Mouse (Mus musculus) gastrocnemius, postnatal 10 days (tissue): Measurements from ENCODE around the gene Gm4779. TPM values are rescaled to one million over a fixed set of nuclear protein-coding genes. Genes with fewer than 3 reads are reported as not detected.
"Not testable (repeated sequence)": the region's sequence is repeated elsewhere in the genome, so short reads cannot be mapped to it uniquely, and the experiment has no call there.

Experiments
- DNase-seq: peaks from one replicate; pipeline ENCODE4 v3.0.0; 2021; ENCODE audit warnings: mixed read lengths
- long read RNA-seq, 2 experiments: library from polyadenylated mRNA; stranded (forward); transcript quantifications; one replicate each; pipeline ENCODE4 v2.0.0; 2021
- total RNA-seq, 2 experiments: library from RNA; stranded (reverse); gene quantifications; 2 replicates each; pipeline ENCODE4 v1.2.3; 2021

Gm4779 gene
- not detected for total RNA-seq
- long read RNA-seq, experiment 1: 0 reads
- long read RNA-seq, experiment 2, partial matches to known transcripts: 0 of 1 reads
- long read RNA-seq, experiment 2, other reads (novel, unspliced or antisense): 1 of 1 reads

DNA sequence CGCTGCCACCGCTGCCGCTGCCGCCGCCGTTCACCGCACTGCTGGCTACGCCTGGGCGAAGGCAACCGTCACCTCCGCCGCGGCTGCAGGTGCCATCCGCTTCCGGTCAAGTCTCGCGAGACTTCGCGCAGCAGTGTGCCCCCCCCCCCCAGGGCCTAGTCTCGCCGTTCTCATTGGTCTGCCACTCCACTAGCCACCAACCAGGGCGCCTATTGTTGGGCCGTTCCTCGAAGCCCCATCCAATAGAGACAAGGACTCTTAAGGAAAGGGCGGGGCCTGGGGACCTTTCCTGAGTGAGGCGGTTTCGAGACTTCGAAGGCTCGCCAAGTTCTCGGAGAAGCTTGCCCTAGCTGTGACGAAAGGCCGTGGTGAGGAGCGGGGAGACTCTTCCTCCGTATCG lies at the start of gene Gm4779, which contains the start of gene 8030474K03Rik:
Gm4779 (minus strand) TSS at position 82 of the 400 bp plus-strand sequence.
8030474K03Rik (plus strand) TSS at position 315 of the 400 bp plus-strand sequence.
- no peak for DNase-seq

DNA sequence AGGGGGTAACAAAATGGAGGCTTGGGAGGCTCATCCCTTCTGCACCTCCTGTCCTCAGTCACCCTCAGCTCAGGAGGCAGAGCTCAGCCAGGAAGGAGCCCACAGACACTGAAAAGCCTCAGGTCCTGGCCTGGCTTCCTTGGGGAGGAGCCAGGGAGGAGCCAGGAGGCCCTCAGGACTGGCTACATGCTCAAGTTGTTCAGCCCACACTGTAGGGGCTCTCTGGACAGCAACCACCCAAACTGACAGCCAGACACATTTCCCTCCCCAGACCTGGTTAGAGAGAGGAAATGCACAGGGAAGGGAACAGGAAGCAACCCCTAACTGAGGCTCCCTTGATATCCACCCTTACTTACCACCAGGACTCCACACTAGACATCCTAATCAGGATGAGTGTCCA lies 25.8 kb upstream of the Gm4779 start:
- not testable (repeated sequence) for DNase-seq

DNA sequence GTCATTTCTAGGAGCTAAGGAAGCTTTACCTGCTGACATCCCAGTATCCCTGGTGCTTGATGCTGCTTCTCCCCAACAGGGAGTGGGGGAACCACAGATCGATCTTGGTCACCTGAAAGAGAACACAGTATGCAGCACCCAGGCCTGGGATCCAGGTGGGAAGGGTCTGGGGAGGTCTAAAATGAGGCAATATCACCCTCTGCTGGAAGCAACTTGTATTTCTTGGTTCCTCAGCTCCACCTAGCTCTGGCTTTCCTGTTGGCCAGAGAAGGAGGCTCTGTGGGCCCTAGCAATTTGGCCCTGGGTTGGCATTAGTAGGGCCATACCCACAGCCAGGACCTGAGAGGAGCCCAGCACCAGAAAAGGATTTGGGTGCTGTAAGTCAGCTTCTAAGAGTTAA lies 24.9 kb upstream of the Gm4779 start:
- DNase-seq: no peak

DNA sequence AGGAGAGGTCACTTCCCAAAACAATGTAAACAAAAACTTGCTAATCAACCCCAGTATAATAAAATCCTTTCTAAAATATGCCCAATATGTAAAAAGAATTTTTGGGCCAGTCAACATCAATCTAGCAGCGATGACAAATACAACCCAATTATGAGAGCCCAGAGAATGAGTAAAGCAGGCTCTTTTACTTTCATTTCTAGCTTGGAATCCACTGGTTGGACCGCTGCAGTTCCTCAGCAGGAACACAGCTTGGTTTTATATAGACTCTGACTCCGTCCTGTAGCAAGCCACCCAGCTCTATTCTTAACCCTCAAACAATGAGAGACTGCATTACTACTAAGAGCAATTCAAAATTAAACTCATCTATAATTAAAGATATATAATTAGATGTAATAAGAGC lies 17.5 kb upstream of the Gm4779 start:
- DNase-seq: no peak

DNA sequence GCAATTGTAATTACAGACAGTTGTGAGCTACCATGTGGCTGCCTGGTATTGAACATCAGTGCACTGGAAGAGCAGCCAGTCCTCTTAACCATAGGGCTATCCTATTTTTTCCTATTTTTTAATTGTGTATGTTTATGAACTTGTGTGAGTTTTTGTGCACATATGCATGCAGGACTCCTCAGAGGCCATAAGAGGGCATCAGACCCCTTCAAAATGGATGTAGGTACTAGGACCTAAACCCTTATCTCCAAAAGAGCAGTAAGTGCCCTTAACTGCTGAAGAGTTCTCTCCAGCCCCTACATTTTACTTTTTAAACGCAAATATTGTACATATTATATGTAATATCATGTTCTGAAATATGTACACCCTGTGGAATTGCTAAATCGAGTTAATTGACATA lies 11.3 kb upstream of the Gm4779 start:
- no peak for DNase-seq

DNA sequence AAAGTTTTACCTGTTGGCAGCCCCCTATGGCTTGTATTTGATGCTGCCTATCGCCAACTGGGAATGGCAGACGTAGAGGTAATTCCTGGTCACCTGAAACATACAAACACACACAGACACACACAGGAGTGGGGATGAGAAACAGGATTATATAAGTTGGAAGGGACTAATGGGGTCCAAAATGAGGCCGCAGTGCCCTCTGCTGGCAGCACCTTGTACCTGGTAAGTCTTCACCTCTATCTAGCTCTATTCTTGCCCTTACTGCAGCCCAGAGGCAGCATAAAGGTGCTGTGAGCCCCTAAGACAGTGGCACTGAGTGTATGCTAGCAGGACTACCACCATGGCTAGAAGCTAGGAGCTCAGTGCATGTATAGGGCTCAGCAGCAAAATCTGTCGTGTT lies 2.7 kb downstream of the Gm4779 start:
- DNase-seq: peak; percentile 29

DNA sequence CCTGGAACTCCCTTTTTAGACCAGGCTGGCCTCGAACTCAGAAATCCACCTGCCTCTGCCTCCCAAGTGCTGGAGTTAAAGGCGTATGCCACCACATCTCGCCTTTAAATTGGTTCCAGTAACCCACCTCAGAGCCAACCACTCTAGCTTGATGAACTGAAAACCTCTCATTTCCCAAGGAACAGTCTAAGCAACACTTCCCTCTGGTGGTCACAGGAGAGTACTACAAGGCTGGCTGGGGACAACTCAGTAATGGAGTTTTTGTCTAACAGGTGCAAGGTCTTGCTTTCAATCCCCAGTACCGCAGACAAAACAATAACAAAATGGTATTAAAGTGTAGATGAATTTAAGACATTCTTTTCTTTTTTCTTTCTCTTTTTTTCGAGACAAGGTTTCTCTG lies 22.2 kb downstream of the Gm4779 start:
- peak; percentile 27 for DNase-seq

DNA sequence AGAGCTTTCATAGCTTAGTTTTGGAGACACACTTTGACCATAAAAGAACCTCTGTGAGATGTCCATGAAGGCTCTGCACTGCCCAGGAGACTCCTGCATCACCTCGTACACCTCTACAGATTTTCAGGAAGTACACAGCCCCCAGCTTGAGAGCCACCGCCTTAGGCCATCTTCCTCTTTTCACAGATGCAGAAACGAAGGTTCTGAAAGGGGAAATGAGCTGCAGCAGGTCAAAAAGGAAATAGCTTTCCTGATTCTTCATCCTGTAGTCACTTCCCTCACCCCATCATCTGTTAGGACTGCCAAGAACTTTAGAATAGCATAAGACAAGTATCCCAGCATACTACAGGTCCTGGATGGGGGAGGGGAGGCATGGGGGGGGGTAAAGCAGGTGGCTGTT lies 23.9 kb downstream of the Gm4779 start:
- DNase-seq: no peak

DNA sequence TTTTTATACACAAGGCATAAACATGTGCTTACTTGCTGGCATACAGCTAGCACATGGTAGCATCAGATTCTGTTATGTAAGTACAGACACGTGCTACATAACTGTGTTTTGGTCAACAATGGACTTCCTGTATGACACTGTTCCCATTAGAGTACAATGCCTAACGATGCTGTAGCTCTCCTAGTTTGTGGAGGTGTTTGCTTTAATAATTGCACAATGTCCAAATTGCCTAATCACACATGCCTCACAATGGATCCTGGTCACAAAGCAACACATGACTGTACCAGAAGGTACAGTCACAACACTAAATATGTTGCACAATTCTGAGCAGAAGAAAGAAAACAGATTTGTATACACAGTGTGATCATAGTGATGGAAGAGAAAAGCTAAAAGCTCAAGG lies 24.7 kb downstream of the Gm4779 start:
- DNase-seq: no peak

DNA sequence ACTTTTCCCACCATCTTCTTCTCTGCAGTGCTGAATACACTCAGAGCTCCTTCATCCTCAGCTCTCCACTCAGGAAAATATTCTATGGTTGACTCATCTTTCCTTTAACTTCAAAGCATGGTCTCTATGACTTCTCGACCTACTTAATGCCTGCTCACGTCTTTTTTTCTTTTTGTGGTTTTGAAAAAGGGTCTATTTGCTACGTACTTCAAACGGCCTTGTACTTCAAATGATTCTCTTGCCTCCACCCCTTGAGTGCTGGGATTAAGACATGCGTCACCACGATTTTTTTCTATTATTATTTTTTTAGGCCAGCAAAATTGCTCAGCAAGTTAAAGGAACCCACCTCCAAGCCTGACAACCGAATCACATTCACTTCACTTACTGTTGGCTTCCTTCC lies 26.9 kb downstream of the Gm4779 start:
- no peak for DNase-seq

DNA sequence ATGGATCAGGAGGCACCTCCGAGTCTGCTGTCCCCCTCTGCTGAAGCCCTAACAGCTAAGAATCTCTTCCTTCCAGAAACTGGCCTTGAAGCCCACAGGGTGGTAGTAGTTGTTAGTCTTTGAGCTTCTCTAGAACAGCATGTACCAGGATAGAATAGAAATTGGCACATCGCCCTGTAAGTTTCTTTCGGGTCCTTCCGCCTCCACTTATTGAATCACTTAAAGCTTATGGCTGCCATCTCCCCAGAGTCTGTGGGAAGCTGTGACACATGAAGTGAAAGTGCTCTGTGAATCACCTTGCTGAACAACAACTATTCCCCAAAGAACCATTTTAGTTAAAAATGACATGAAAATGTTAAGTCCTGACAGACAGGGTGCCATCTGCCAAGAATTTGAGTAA lies 29.1 kb downstream of the Gm4779 start:
- DNase-seq: no peak

DNA sequence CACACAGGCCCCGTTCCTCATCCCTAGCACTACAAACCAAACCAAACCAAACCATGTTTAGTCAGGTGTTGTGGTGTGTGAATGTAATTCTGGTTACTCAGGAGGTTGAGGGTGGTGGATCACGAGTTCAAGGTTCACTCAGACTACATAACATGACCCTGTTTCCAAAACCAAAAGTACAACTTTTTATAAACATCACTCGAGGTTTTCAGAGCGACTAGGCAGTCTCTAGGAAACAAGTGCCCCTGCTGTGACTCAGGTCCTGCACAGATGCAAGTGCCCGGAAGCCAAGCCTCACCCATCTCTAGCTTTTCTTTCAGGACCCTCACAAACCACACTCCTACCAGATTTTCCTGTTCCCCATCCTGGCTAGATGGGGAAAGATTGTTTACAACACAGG lies 29.6 kb downstream of the Gm4779 start:
- DNase-seq: no peak

DNA sequence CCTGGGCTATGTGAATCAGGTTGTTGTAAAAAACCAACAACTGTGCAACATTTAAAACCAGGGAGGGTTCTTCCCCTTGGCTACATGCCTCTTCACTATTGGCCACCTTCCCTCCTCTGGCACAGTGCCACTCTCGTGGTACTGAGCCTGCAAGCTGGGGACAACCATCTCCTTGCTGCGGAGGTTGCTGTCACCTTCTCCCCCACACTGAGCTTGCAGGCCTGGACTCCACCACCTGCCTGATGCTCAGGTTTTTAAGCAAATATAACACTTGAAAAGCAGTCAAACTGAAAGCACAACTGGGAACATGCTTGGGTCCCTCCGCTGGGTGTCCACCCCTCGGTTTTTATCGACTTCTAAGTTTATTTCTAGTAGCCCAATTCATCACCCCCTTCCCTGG lies 39.7 kb downstream of the Gm4779 start:
- DNase-seq: no peak

DNA sequence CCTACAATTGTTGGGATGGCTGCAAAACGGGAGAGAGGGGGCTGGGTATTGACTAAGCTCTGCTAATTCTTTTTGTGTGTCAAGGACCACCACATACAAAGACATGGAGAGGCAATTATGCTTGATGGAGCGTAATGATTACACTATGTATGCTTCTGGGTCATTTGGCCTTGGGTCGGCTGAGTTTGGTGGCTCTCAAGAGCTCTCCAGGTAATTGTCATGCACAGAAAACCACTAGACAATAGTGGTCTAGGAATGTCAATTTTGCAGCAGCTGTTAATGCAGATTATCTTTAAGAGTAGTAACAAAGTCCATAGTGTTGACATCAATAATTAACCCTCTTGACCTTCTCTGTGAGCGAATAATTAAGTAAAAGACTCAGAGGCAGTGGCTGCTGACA lies 44.1 kb downstream of the Gm4779 start:
- DNase-seq: no peak

DNA sequence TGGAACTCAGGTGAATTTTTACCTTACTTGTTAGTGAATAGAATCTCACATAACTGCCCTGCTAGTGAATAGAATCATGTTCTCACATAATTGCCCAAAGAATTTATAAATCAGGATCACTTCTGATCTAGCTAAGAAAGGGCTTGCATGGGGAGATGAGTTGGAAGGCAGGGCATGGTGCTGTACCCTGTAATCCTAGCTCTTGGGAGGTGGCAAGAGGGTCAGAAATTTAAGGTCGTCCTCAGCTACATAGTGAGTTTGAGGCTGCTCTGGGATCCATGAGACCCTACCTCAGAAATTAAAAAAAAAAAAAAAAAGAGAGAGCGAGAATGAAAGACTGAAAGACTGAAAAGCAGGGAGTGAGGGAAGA lies 53.2 kb downstream of the Gm4779 start:
- DNase-seq: no peak

DNA sequence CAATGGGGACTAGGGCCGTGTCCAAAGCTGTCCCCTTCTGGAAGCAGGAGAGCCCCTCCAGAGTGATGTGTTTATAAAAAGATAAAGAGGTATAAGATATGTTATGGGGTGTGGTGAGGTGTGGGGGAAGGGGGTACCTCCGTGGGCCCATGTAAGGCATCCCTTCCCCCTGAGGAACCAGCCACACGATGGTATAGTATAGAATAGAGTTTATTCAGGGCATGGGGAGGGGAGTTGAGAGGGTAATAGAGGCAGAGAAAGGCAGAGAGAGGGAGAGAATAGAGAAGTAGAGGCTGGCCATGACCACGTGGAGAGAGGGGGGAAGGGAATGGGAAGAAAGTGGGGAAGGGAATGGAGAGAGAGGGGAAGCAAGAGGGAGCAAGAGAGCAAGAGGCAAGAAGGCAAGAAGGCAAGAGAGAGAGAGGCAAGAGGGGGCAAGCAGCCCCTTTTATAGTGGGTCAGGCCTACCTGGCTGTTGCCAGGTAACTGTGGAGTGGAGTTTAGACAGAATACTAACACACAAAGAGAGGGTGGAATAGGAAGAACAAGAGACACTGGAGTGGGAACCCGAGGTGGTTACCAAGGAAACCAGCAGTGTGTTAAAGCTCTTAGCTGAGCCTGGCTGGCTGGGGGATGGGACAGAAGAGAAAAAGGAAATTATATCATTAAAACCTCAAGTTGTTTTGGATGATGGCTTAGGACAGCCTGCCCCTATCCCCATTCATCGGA lies 53.7 kb downstream of the Gm4779 start:
- DNase-seq: no peak

Other genes with a start within 250 kb of the Gm4779 start
- gene Ogt, start 154.4 kb downstream of the Gm4779 start, total RNA-seq: 10 to 100 TPM; 56.5 to 82.2 TPM
- gene Cxcr3, start 60.2 kb downstream of the Gm4779 start, total RNA-seq: under 1 TPM; 0.29 to 0.40 TPM
- not detected for gene 8030474K03Rik, start 233 bp upstream of the Gm4779 start, total RNA-seq
- gene Nhsl2, start 55.0 kb upstream of the Gm4779 start, total RNA-seq: 1 to 10 TPM; 5.7 to 8.6 TPM